Mouse (Mus musculus) megakaryocyte, embryonic 14.5 days (primary cell): ENCODE measurements around the gene Zfp65. TPM values are rescaled to one million over a fixed set of nuclear protein-coding genes. Genes with fewer than 3 reads are reported as not detected.
"Not testable (repeated sequence)": the region's sequence is repeated elsewhere in the genome, so short reads cannot be mapped to it uniquely, and the experiment has no call there.

Source experiments
- H3K27me3 ChIP-seq: replicated peaks from 2 replicates; pipeline ENCODE3; 2012; ENCODE audit warnings: inconsistent platforms
- H3K36me3 ChIP-seq: replicated peaks from 2 replicates; pipeline ENCODE3; 2012; ENCODE audit warnings: low read length, inconsistent platforms, mixed read lengths
- H3K4me1 ChIP-seq: 2 replicates; pipeline ENCODE4 v1.6.1; 2012; ENCODE audit warnings: inconsistent platforms
- H3K4me3 ChIP-seq: replicated peaks from 2 replicates; pipeline ENCODE3; 2012; ENCODE audit warnings: moderate library complexity, mild to moderate bottlenecking, inconsistent platforms
- H3K9me3 ChIP-seq: 2 replicates; pipeline ENCODE4 v1.6.1; 2012; ENCODE audit warnings: inconsistent platforms
- FLI1 ChIP-seq: IDR thresholded peaks from 2 replicates; pipeline ENCODE4 v1.6.1; 2012; ENCODE audit warnings: low read length, inconsistent platforms, mixed read lengths
- GATA1 ChIP-seq: IDR thresholded peaks from 3 replicates; pipeline ENCODE4 v1.6.1; 2012; ENCODE audit warnings: mixed read lengths, low read length, inconsistent platforms, borderline replicate concordance
- polyA plus RNA-seq: library from polyadenylated mRNA; stranded (reverse); fragments of >175 nt; gene quantifications from 2 replicates; pipeline ENCODE4 v1.2.3, GENCODE M21; 2012; ENCODE audit warnings: low replicate concordance; ENCODE audit not compliant: insufficient read depth

Gene Zfp65
- polyA plus RNA-seq: not detected in 2 replicates

GRCm38 (mm10) chr13:67728641-67729318 is at the start of gene Zfp65:
TSS of gene Zfp65 (minus strand) at chr13:67729173.
- TF ChIP-seq GATA1 (no peak), FLI1 (no peak)

GRCm38 (mm10) chr13:67763031-67763768 is 34.2 kb upstream of the Zfp65 start:
- TF ChIP-seq GATA1 (no peak), FLI1 (no peak)
- Histone ChIP-seq H3K4me3 (no peak overlapping the region), H3K27me3 (no peaks in the 10 kb centered on the region), H3K36me3 (no peaks in the 10 kb centered on the region), H3K4me1 (no peaks in the 10 kb centered on the region), H3K9me3 (no peaks in the 10 kb centered on the region)

More at GRCm38 (mm10) chr13:67728641-67729318, at the start of gene Zfp65:
- Histone ChIP-seq H3K9me3 (peaks cover 33% of the 10 kb centered on the region), H3K36me3 (no peaks in the 10 kb centered on the region), H3K27me3 (no peaks in the 10 kb centered on the region), H3K4me1 (peaks cover 16% of the 10 kb centered on the region), H3K4me3 (peak within 1 kb of the TSS; percentile 90)

GRCm38 (mm10) chr13:67759966-67760365 is 31.0 kb upstream of the Zfp65 start:
- no peak for TF ChIP-seq FLI1
- TF ChIP-seq GATA1: no peak
- no peaks in the 10 kb centered on the region for H3K9me3 ChIP-seq
- H3K27me3 ChIP-seq: no peaks in the 10 kb centered on the region
- H3K36me3 ChIP-seq: no peaks in the 10 kb centered on the region
- H3K4me3 ChIP-seq: no peak overlapping the region
- H3K4me1 ChIP-seq: no peaks in the 10 kb centered on the region; the same call in 1 of the 2 replicates

- TF ChIP-seq FLI1 (no peak), GATA1 (no peak)
- H3K4me3 ChIP-seq: no peak overlapping the region
- peaks cover 9% of the 10 kb centered on the region for H3K4me1 ChIP-seq
- no peaks in the 10 kb centered on the region for H3K9me3 ChIP-seq
- H3K36me3 ChIP-seq: peaks cover 11% of the 10 kb centered on the region
- no peaks in the 10 kb centered on the region for H3K27me3 ChIP-seq
Measured at GRCm38 (mm10) chr13:67755761-67756160, 26.8 kb upstream of the Zfp65 start.

GRCm38 (mm10) chr13:67754333-67755306 is 25.6 kb upstream of the Zfp65 start, which contains the start of gene Zfp85:
TSS of gene Zfp85 (minus strand) at chr13:67755228.
- Histone ChIP-seq H3K9me3 (no peaks in the 10 kb centered on the region), H3K4me1 (peaks cover 9% of the 10 kb centered on the region), H3K27me3 (no peaks in the 10 kb centered on the region), H3K4me3 (peak within 1 kb of the TSS; percentile 92), H3K36me3 (peaks cover 14% of the 10 kb centered on the region)
- TF ChIP-seq FLI1: no peak
- TF ChIP-seq GATA1: no peak

GRCm38 (mm10) chr13:67743896-67744295 is 14.9 kb upstream of the Zfp65 start:
- H3K9me3 ChIP-seq: peaks cover 44% of the 10 kb centered on the region
- no peaks in the 10 kb centered on the region for H3K27me3 ChIP-seq
- H3K4me3 ChIP-seq: no peak overlapping the region
- H3K4me1 ChIP-seq: no peaks in the 10 kb centered on the region
- TF ChIP-seq GATA1 (no peak), FLI1 (no peak)
- peaks cover 19% of the 10 kb centered on the region for H3K36me3 ChIP-seq

- H3K36me3 ChIP-seq: peaks cover 10% of the 10 kb centered on the region
Measured at GRCm38 (mm10) chr13:67742941-67743340, 14.0 kb upstream of the Zfp65 start.

GRCm38 (mm10) chr13:67734391-67734790 is 5.4 kb upstream of the Zfp65 start:
- peaks cover 50% of the 10 kb centered on the region for H3K9me3 ChIP-seq
- not testable (repeated sequence) for H3K36me3 ChIP-seq, H3K4me1 ChIP-seq, H3K4me3 ChIP-seq, H3K27me3 ChIP-seq

More at GRCm38 (mm10) chr13:67742941-67743340, 14.0 kb upstream of the Zfp65 start:
- peaks cover 38% of the 10 kb centered on the region for H3K9me3 ChIP-seq
- H3K4me3 ChIP-seq: no peak overlapping the region
- H3K27me3 ChIP-seq: no peaks in the 10 kb centered on the region
- no peaks in the 10 kb centered on the region for H3K4me1 ChIP-seq
- no peak for TF ChIP-seq GATA1
- no peak for TF ChIP-seq FLI1

GRCm38 (mm10) chr13:67729441-67729840 is 468 bp upstream of the Zfp65 start:
- peaks cover 40% of the 10 kb centered on the region for H3K9me3 ChIP-seq
- not testable (repeated sequence) for H3K36me3 ChIP-seq, H3K4me3 ChIP-seq, H3K27me3 ChIP-seq
- peaks cover 16% of the 10 kb centered on the region for H3K4me1 ChIP-seq
